Mouse (Mus musculus) lung, embryonic 14.5 days (tissue): ENCODE data around the gene 9630041A04Rik. TPM values are rescaled to one million over a fixed set of nuclear protein-coding genes. Genes with fewer than 3 reads are reported as not detected.
A peak's percentile ranks its signal among the peaks of the same experiment; 100 is the strongest.

Source experiments
- ATAC-seq: fragments of 200-750 bp; cut with Nextera tagmentation; 2 replicates; pipeline ENCODE4 v1.8.0; 2017; ENCODE audit warnings: mild to moderate bottlenecking, moderate TSS enrichment, moderate library complexity; ENCODE audit not compliant: insufficient read depth
- DNase-seq: peaks from one replicate; pipeline ENCODE4 v3.0.0-alpha.2; 2015
- H3K27ac ChIP-seq: fragments of 300-500 bp; sonication (generic); 2 replicates; pipeline ENCODE4 v1.5.1; 2014; ENCODE audit warnings: low read depth, mild to moderate bottlenecking, moderate library complexity
- H3K27me3 ChIP-seq: fragments of 300-500 bp; sonication (generic); 2 replicates; pipeline ENCODE4 v1.6.1; 2014; ENCODE audit warnings: low read length, control low read depth; ENCODE audit not compliant: insufficient read depth
- H3K36me3 ChIP-seq: fragments of 300-500 bp; sonication (generic); 2 replicates; pipeline ENCODE4 v1.6.1; 2014; ENCODE audit warnings: control low read depth; ENCODE audit not compliant: insufficient read depth
- H3K4me1 ChIP-seq: fragments of 300-500 bp; sonication (generic); 2 replicates; pipeline ENCODE4 v1.6.1; 2014; ENCODE audit warnings: antibody characterized with exemption, control low read depth; ENCODE audit not compliant: insufficient read depth
- H3K4me2 ChIP-seq: fragments of 300-500 bp; sonication (generic); 2 replicates; pipeline ENCODE4 v1.6.1; 2014; ENCODE audit warnings: mild to moderate bottlenecking
- H3K4me3 ChIP-seq: fragments of 300-500 bp; sonication (generic); 2 replicates; pipeline ENCODE4 v1.5.1; 2014; ENCODE audit warnings: low read depth, low read length
- H3K9ac ChIP-seq: fragments of 300-500 bp; sonication (generic); 2 replicates; pipeline ENCODE4 v1.6.1; 2014
- H3K9me3 ChIP-seq: fragments of 300-500 bp; sonication (generic); 2 replicates; pipeline ENCODE4 v1.6.1; 2016; ENCODE audit warnings: low read depth, low read length, control low read depth
- CTCF ChIP-seq: IDR thresholded peaks from 2 replicates; pipeline ENCODE4 v1.5.1; 2016; ENCODE audit warnings: antibody characterized with exemption, low read depth
- WGBS: fragments of 180-500 bp; shearing (Covaris S2); extraction: QIAGEN DNeasy Blood & Tissue Kit; methylation state at CpG from one replicate; pipeline ENCODE4 v1.1.7; 2014; 5-methylcytosine and 5-hydroxymethylcytosine counted together
- polyA plus RNA-seq: library from polyadenylated mRNA; unstranded; fragments of >200 nt; fragmentation: Nextera tagmentation; extraction: Ambion mirVana; gene quantifications from 2 replicates; pipeline ENCODE4 v1.2.1, GENCODE M21; 2014

9630041A04Rik gene
- polyA plus RNA-seq, 1 experiment from 2014 or later: 0.24 TPM

DNA sequence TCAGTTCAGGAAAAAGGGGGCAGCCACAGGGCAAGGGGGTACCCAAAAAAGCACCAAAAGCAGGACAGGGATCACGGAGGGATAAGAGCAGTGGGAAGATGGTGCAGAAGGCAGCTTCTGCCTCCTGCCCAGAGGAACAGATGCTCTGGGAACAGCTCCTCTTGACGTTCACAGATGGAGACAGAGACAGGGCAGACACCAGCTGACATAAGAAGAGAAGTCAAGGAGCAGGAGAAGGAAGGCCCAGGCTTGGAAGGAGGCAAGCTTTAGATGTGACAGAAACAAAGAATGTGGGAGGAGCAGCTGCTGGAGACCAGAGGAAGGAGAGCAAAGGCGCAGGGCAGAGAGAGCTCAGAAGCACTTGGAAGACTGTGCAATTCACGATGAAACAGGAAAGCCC, 94.6 kb downstream of the 9630041A04Rik start:
- H3K4me1 ChIP-seq: no peaks in the 10 kb centered on the region
- no peaks in the 10 kb centered on the region for H3K27me3 ChIP-seq
- WGBS: 36% methylated on average over 4 of the region's 4 CpGs
- H3K4me3 ChIP-seq: no peak overlapping the region
- H3K4me2 ChIP-seq: no peak overlapping the region
- H3K27ac ChIP-seq: no peak overlapping the region
- ATAC-seq (no peak), DNase-seq (no peak)
- no peak overlapping the region for H3K9ac ChIP-seq
- no peak for TF ChIP-seq CTCF
- H3K9me3 ChIP-seq: no peaks in the 10 kb centered on the region
- no peaks in the 10 kb centered on the region for H3K36me3 ChIP-seq

DNA sequence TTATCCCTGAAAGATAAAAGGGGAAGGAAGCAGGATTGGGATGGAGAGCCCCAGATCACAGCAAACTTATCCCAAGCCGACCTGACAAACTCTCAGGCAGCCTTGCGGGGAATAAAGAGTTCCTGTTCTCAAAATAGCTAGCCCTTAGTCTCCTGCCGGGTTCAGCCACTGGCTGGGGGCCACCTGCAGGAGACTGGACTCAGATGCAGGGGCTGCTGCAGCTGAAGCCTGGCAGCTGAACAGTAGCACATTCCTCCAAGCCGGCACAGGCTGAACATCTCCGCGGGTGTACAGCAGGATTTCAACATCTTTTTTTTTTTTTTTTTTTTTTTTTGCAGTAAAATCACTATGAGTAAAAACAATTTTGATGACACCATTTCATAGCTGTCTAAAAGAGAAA, 110.2 kb downstream of the 9630041A04Rik start:
- WGBS: 27% methylated on average over 6 of the region's 6 CpGs
- Histone ChIP-seq H3K36me3 (no peaks in the 10 kb centered on the region), H3K27me3 (no peaks in the 10 kb centered on the region), H3K9ac (no peak overlapping the region), H3K9me3 (no peaks in the 10 kb centered on the region), H3K4me3 (no peak overlapping the region), H3K27ac (no peak overlapping the region), H3K4me1 (no peaks in the 10 kb centered on the region), H3K4me2 (no peak overlapping the region)
- TF ChIP-seq CTCF: no peak
- DNase-seq (peak; percentile 34), ATAC-seq (no peak)

DNA sequence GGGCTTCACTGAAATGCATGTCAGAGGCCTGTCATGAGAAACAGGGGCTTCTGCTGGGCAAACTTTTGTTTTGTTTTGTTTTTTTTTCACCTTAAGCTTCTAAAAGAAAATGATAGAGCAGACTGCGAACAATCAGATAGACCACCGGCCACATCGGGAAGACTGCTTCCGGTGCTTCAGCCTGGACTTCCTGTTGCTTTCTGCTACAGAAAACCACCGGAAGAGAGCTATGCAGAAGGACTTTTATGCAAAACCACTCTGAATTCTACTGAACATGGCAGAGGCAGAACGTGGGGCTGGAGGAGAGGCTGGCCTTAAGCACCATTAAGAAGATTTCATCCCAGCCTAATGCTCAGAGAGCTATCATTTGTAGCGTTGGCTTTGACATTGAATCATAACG, 110.7 kb downstream of the 9630041A04Rik start:
- H3K27ac ChIP-seq: no peak overlapping the region
- H3K9me3 ChIP-seq: no peaks in the 10 kb centered on the region
- H3K27me3 ChIP-seq: no peaks in the 10 kb centered on the region
- no peak overlapping the region for H3K9ac ChIP-seq
- H3K4me1 ChIP-seq: no peaks in the 10 kb centered on the region
- WGBS: 60% methylated on average over 8 of the region's 8 CpGs
- H3K36me3 ChIP-seq: no peaks in the 10 kb centered on the region
- no peak overlapping the region for H3K4me2 ChIP-seq
- no peak for TF ChIP-seq CTCF
- ATAC-seq: no peak
- no peak overlapping the region for H3K4me3 ChIP-seq
- DNase-seq: peak; percentile 32

DNA sequence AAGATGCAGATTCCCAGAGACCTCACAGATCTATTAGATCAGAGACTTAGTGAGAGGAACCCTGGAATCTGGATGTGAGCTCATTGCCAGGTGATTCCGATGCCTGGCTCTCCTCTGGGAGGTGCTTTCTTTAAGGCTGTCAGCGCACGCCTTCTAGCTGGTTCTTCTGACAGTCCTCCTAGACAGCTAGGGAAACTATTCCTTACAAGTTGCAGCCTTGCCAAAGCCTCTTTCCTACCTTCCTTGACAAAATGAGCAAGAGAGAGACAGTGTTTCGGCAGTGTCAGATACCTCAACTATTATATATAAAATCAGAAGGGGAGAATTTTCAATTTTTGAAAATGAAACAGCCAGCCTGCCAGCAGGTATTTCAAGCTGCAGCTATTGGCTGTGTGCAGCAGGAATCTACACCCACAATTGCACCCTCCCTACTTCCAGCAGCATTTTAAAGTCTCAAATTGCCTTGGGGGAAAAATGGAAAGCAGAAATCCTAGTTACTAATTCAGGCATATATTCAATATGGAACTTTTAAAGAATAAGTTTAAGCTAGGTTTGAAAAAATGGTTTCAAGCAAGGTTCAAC, 115.3 kb downstream of the 9630041A04Rik start:
- Histone ChIP-seq H3K4me1 (no peaks in the 10 kb centered on the region), H3K36me3 (no peaks in the 10 kb centered on the region), H3K27me3 (no peaks in the 10 kb centered on the region), H3K9ac (no peak overlapping the region), H3K9me3 (no peaks in the 10 kb centered on the region), H3K4me3 (no peak overlapping the region), H3K4me2 (no peak overlapping the region), H3K27ac (no peak overlapping the region)
- 76% methylated on average over 4 of the region's 4 CpGs for WGBS
- no peak for ATAC-seq
- TF ChIP-seq CTCF: no peak
- no peak for DNase-seq

DNA sequence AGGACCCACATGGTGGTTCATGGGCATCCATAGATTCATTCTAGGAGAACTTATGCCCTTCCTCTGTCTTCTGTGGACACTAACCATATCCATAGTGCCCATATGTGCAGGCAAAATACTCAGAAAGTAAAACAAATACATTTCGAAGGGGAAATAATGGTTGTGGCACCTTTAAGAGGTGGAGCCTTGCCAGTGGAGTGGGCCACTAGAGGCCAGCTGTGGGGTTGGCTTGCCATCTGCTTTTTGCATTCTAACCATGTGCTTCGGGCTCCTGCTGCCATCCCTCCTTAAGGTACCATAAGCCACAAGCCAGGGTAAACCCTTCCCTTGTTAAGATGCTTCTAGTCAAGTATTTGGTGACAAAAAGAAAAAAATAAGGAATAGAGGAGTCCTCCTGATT, 119.5 kb downstream of the 9630041A04Rik start:
- no peak overlapping the region for H3K27ac ChIP-seq
- ATAC-seq: no peak
- TF ChIP-seq CTCF: no peak
- no peak overlapping the region for H3K4me3 ChIP-seq
- no peaks in the 10 kb centered on the region for H3K4me1 ChIP-seq
- H3K4me2 ChIP-seq: no peak overlapping the region
- WGBS: 75% methylated on average over 2 of the region's 2 CpGs
- no peak for DNase-seq
- H3K36me3 ChIP-seq: no peaks in the 10 kb centered on the region
- no peaks in the 10 kb centered on the region for H3K27me3 ChIP-seq
- H3K9me3 ChIP-seq: no peaks in the 10 kb centered on the region
- H3K9ac ChIP-seq: no peak overlapping the region

DNA sequence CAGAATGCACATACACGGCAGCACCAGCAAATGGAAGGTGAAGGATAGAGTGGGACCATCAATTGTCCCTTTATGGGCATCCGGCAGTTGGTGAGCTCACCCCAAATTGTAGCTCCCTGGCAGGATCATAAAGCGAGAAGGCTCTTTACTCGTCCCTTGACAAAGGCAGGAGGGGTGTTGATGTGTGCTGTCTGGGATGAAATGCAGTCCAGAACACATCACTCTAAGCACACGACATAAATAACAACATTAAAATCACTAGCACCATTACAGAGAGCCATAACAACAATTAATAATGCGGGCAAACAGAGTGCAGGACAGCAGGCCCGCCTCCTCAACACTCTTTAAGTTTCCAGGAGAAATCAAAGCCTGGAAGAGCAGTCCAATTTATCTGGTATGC, 120.7 kb downstream of the 9630041A04Rik start:
- H3K9me3 ChIP-seq: no peaks in the 10 kb centered on the region
- no peak overlapping the region for H3K27ac ChIP-seq
- H3K4me3 ChIP-seq: no peak overlapping the region
- WGBS: 41% methylated on average over 7 of the region's 7 CpGs
- no peak overlapping the region for H3K9ac ChIP-seq
- H3K4me1 ChIP-seq: no peaks in the 10 kb centered on the region
- ATAC-seq: peak; percentile 82
- no peaks in the 10 kb centered on the region for H3K36me3 ChIP-seq
- no peaks in the 10 kb centered on the region for H3K27me3 ChIP-seq
- TF ChIP-seq CTCF: no peak
- H3K4me2 ChIP-seq: no peak overlapping the region
- peak; percentile 64 for DNase-seq

DNA sequence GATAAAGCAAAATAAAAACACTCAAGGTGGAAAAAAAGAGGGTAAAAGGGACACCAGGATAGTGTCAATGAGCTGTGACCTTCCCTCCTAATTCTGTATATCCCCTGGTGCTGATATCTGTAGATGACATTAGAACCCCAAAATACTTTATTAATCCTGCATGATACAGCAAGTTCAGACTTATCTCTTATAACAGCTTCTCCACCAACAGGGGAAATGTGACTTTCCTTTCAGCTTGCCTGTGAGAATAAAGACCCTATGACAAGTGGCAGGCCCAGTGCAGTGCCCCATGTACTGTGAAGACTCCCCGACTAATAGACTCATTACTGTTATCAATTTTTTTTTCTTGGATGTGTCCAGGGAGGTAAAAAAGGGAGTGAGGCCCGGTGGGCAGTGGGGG, 125.3 kb downstream of the 9630041A04Rik start:
- no peaks in the 10 kb centered on the region for H3K4me1 ChIP-seq
- 70% methylated on average over 2 of the region's 2 CpGs for WGBS
- H3K9me3 ChIP-seq: no peaks in the 10 kb centered on the region
- TF ChIP-seq CTCF: no peak
- no peak overlapping the region for H3K27ac ChIP-seq
- H3K4me3 ChIP-seq: no peak overlapping the region
- DNase-seq: no peak
- H3K27me3 ChIP-seq: no peaks in the 10 kb centered on the region
- no peak overlapping the region for H3K4me2 ChIP-seq
- ATAC-seq: no peak
- no peaks in the 10 kb centered on the region for H3K36me3 ChIP-seq
- no peak overlapping the region for H3K9ac ChIP-seq

DNA sequence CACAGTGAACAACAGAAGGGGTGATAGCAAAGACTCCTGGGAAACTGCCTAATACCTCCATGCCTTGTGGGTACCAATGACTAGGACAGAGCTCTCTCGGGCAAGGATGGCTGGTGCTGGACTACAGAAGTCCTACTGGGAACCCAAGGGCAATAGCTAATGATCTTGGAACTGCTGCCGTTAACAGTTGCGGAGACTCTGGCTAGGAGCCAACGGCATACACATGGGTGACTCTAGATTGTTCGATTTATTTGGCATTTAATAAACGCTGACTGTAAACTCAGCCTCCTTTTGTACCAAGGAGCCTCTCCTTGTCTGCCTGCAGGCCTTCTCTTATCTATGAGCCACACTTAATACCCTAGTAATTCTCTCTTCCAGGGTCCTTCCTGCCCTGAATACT, 128.4 kb downstream of the 9630041A04Rik start:
- Histone ChIP-seq H3K9me3 (no peaks in the 10 kb centered on the region), H3K4me2 (no peak overlapping the region), H3K4me3 (no peak overlapping the region), H3K27me3 (no peaks in the 10 kb centered on the region), H3K36me3 (no peaks in the 10 kb centered on the region), H3K4me1 (no peaks in the 10 kb centered on the region), H3K27ac (no peak overlapping the region), H3K9ac (no peak overlapping the region)
- no peak for TF ChIP-seq CTCF
- no peak for DNase-seq
- 69% methylated on average over 6 of the region's 6 CpGs for WGBS
- no peak for ATAC-seq
